Mouse (Mus musculus) cortical plate, adult 2 months (tissue): Measurements from ENCODE around the gene Slc50a1.

ENCODE experiments used
- CTCF ChIP-seq: fragments of 200-500 bp; IDR thresholded peaks from 2 replicates; pipeline ENCODE4 v1.5.1; 2011; ENCODE audit warnings: mild to moderate bottlenecking, control low read depth, low read length; ENCODE audit not compliant: insufficient read depth; ENCODE audit errors: extremely low read depth
- POLR2A ChIP-seq: fragments of 200-500 bp; IDR thresholded peaks from 2 replicates; pipeline ENCODE4 v1.6.1; 2011; ENCODE audit warnings: mild to moderate bottlenecking, low read length, control low read depth; ENCODE audit not compliant: insufficient read depth; ENCODE audit errors: extremely low read depth

GRCm38 (mm10) chr3:89268916-89269315 lies 1.5 kb downstream of the Slc50a1 start:
- no peak for TF ChIP-seq POLR2A
- no peak for TF ChIP-seq CTCF
